ENCODE assay signal across 26 mouse cellular contexts in genomic region chr4:94952773-94953172, GRCm38 (mm10). TPM values are rescaled to one million over a fixed set of nuclear protein-coding genes. Genes with fewer than 3 reads are reported as not detected.
DNase-seq lines count a peak whose midpoint lies in the region; TF ChIP-seq lines count a peak whose summit lies in the region.
"Had no signal": no experiment of that assay in that cellular context is flagged by ENCODE, and none has a peak within 500 bp of the region (broad histone marks: within the 10 kb centered on the region; RNA-seq: fewer than 3 reads in every experiment).

No protein-coding gene starts in this region.

- no peaks in the 10 kb centered on the region for H3K27me3 ChIP-seq in thymus, adult 2 months (ENCODE audit: control insufficient read depth, insufficient read depth, low read length)
- no peaks in the 10 kb centered on the region for H3K27me3 ChIP-seq in MEL (ENCODE audit: control insufficient read depth in 1 of 2, insufficient read depth in 2 of 2, low read length in 2 of 2)
- H3K27me3 ChIP-seq: CH12.LX; embryonic facial prominence, embryonic 13.5 days; embryonic facial prominence, embryonic 15.5 days; forebrain, embryonic 12.5 days had no signal

- 13% methylated on average over 3 of the region's 3 CpGs for WGBS in thymus, adult 2 months

- no peak for TF ChIP-seq CTCF in thymus, adult 2 months (IDR thresholded peaks at IDR 0.05; ENCODE audit: borderline replicate concordance, control insufficient read depth, extremely low read depth, insufficient read depth, low read length, poor library complexity)
- no peak for TF ChIP-seq CTCF in MEL (IDR thresholded peaks at IDR 0.05 in 2 of 3, conservative IDR thresholded peaks at IDR 0.05 in 1 of 3; ENCODE audit: control insufficient read depth in 1 of 3, insufficient read depth in 1 of 3, low read depth in 2 of 3, low read length in 3 of 3, poor library complexity in 1 of 3, severe bottlenecking in 1 of 3)

- no peak for TF ChIP-seq RAD21 in MEL (IDR thresholded peaks at IDR 0.05; ENCODE audit: low read depth, low read length)

- no peak overlapping the region for H3K27ac ChIP-seq in thymus, adult 2 months (ENCODE audit: control insufficient read depth, insufficient read depth, low read length)
- no peak overlapping the region for H3K27ac ChIP-seq in MEL (ENCODE audit: control insufficient read depth, low read depth, low read length)
- H3K27ac ChIP-seq: embryonic facial prominence, embryonic 13.5 days; embryonic facial prominence, embryonic 15.5 days; forebrain, embryonic 10.5 days; forebrain, embryonic 12.5 days had no signal

- H3K79me2 ChIP-seq in MEL (ENCODE audit: control insufficient read depth, insufficient read depth, low read length, poor library complexity): no peaks in the 10 kb centered on the region

- TF ChIP-seq EP300 in MEL (IDR thresholded peaks at IDR 0.05; ENCODE audit: low read depth in 1 of 2, low read length in 2 of 2): no peak

- no peaks in the 10 kb centered on the region for H3K9me3 ChIP-seq in MEL (replicated peaks; ENCODE audit: insufficient read depth, low read length)
- H3K9me3 ChIP-seq: embryonic facial prominence, embryonic 13.5 days; embryonic facial prominence, embryonic 15.5 days; forebrain, embryonic 10.5 days; forebrain, embryonic 12.5 days; G1E had no signal

- H3K9ac ChIP-seq in MEL (ENCODE audit: control insufficient read depth, low read depth, low read length, poor library complexity, severe bottlenecking): no peak overlapping the region
- H3K9ac ChIP-seq: embryonic facial prominence, embryonic 13.5 days; embryonic facial prominence, embryonic 15.5 days; forebrain, embryonic 12.5 days had no signal

- no peaks in the 10 kb centered on the region for H3K4me1 ChIP-seq in thymus, adult 2 months (replicated peaks; ENCODE audit: control insufficient read depth, insufficient read depth, low read length)
- no peaks in the 10 kb centered on the region; a peak in 1 of 4 replicates for H3K4me1 ChIP-seq in MEL (ENCODE audit: control insufficient read depth in 1 of 2, insufficient read depth in 2 of 2, low read length in 2 of 2)
- H3K4me1 ChIP-seq: embryonic facial prominence, embryonic 13.5 days; embryonic facial prominence, embryonic 15.5 days; forebrain, embryonic 10.5 days; forebrain, embryonic 12.5 days had no signal

- no peak overlapping the region for H3K4me3 ChIP-seq in thymus, adult 2 months (ENCODE audit: control insufficient read depth, insufficient read depth, low read length)
- no peak overlapping the region for H3K4me3 ChIP-seq in MEL (ENCODE audit: control insufficient read depth in 1 of 2, insufficient read depth in 1 of 2, low read depth in 2 of 2, low read length in 2 of 2)
- H3K4me3 ChIP-seq: embryonic facial prominence, embryonic 13.5 days; embryonic facial prominence, embryonic 15.5 days; erythroblast, embryonic 14.5 days; forebrain, embryonic 10.5 days; forebrain, embryonic 12.5 days had no signal

- no peak for TF ChIP-seq POLR2A in thymus, adult 2 months (IDR thresholded peaks at IDR 0.05; ENCODE audit: control insufficient read depth, extremely low read depth, insufficient read depth, low read length, poor library complexity)
- no peak for TF ChIP-seq POLR2A in MEL (IDR thresholded peaks at IDR 0.05; ENCODE audit: control insufficient read depth in 1 of 2, insufficient read depth in 1 of 2, low read depth in 1 of 2, low read length in 2 of 2, poor library complexity in 1 of 2)

- H3K36me3 ChIP-seq in thymus, adult 2 months (ENCODE audit: control insufficient read depth, insufficient read depth, low read length): peaks cover 60% of the 10 kb centered on the region
- peaks cover 3 to 15% of the 10 kb centered on the region in 2 experiments; a peak in 3 of 4 replicates for H3K36me3 ChIP-seq in MEL (ENCODE audit: control insufficient read depth in 1 of 2, insufficient read depth in 2 of 2, low read length in 2 of 2)

- DNase-seq in thymus, adult 2 months: peak; percentile 7
- no peak for DNase-seq in thymus, adult 18-20 months
- peak; percentile 6 for DNase-seq in thymus, postnatal 25 days
- DNase-seq in thymus, postnatal 10 days (ENCODE audit: low spot score in 2 of 2): no peak
- peak; percentile 9 for DNase-seq in MEL (ENCODE audit: low read depth, low spot score)
- no peak for DNase-seq in gastrocnemius, adult 18-20 months (ENCODE audit: low spot score)
- no peak for DNase-seq in frontal cortex, postnatal 36 days (ENCODE audit: low spot score in 2 of 2)
- DNase-seq: adrenal gland, adult 2 months; adrenal gland, postnatal 10 days; adrenal gland, postnatal 25 days; cerebellum, adult 11 months; cerebellum, adult 18-20 months; cerebellum, adult 8-10 months; cerebellum, adult 9-11 months; cerebellum, postnatal 25 days; embryo, embryonic 11 days had no signal

TF ChIP-seq in MEL, 35 proteins besides CTCF, POLR2A, EP300 and RAD21:
- no peak for TF ChIP-seq TAL1 (IDR thresholded peaks at IDR 0.05; ENCODE audit: low read length)

RNA-seq across cellular contexts. Expression of gene Eqtn, which starts 24.1 kb away (rescaled TPM):
- polyA plus RNA-seq in thymus, adult 2 months (2012; rRNA removed): 0.15 and 0.20 TPM in 2 replicates
- total RNA-seq in MEL (2012; rRNA removed): not detected in 2 replicates
- not detected for polyA plus RNA-seq in MEL (2012; ENCODE audit: insufficient read depth in 1 of 2, insufficient read length in 2 of 2, low read depth in 1 of 2, low replicate concordance in 2 of 2, missing spikeins in 1 of 2)
- under 1 TPM; 0.43 to 0.62 TPM for total RNA-seq in gastrocnemius, adult 18-20 months (2021)
- total RNA-seq: adrenal gland, adult 2 months; adrenal gland, postnatal 10 days; adrenal gland, postnatal 25 days; adrenal gland, postnatal 4 days; CH12.LX had no signal
- polyA plus RNA-seq: embryonic facial prominence, embryonic 11.5 days; embryonic facial prominence, embryonic 13.5 days; embryonic facial prominence, embryonic 15.5 days; erythroblast, embryonic 14.5 days; forebrain, embryonic 14.5 days; G1E had no signal

RNA-seq across cellular contexts. Expression of gene Mysm1, which starts 26.1 kb away (rescaled TPM):
- 7.5 and 8.7 TPM in 2 replicates for polyA plus RNA-seq in thymus, adult 2 months (2012; rRNA removed)
- 13.9 and 14.8 TPM in 2 replicates for total RNA-seq in MEL (2012; rRNA removed)
- 10 to 100 TPM in 1 of 2 experiments, not detected in 1; 10.8 TPM for polyA plus RNA-seq in MEL (2012; ENCODE audit: insufficient read depth in 1 of 2, insufficient read length in 2 of 2, low read depth in 1 of 2, low replicate concordance in 2 of 2, missing spikeins in 1 of 2)
- 1 to 10 TPM; 6.6 to 8.5 TPM for total RNA-seq in gastrocnemius, adult 18-20 months (2021)

Comparison
In these comparisons a context has a peak if more than half of its experiments do, and no peak if none do; other contexts are left out.
1. DNase-seq: peak in thymus, adult 2 months (single experiment), thymus, postnatal 25 days (single experiment) and MEL (single experiment); none in thymus, adult 18-20 months (0 of 2), thymus, postnatal 10 days (0 of 2), gastrocnemius, adult 18-20 months (single experiment) and frontal cortex, postnatal 36 days (0 of 2).